Mouse (Mus musculus) embryonic facial prominence, embryonic 15.5 days (tissue): ENCODE data around the gene Tm4sf19. TPM values are rescaled to one million over a fixed set of nuclear protein-coding genes. Genes with fewer than 3 reads are reported as not detected.

Source experiments
- ATAC-seq: fragments of 200-750 bp; cut with Nextera tagmentation; 2 replicates; pipeline ENCODE4 v1.8.0; 2017; ENCODE audit warnings: low read depth, moderate TSS enrichment; ENCODE audit not compliant: insufficient number of reproducible peaks, low FRiP score, low TSS enrichment
- H3K27ac ChIP-seq: fragments of 300-500 bp; sonication (generic); replicated peaks from 2 replicates; pipeline ENCODE4 v1.5.1; 2015; ENCODE audit warnings: mild to moderate bottlenecking, inconsistent platforms
- H3K27me3 ChIP-seq: fragments of 300-500 bp; sonication (generic); 2 replicates; pipeline ENCODE4 v1.6.1; 2015; ENCODE audit warnings: inconsistent platforms
- H3K36me3 ChIP-seq: fragments of 300-500 bp; sonication (generic); 2 replicates; pipeline ENCODE4 v1.6.1; 2015; ENCODE audit warnings: mild to moderate bottlenecking, inconsistent platforms
- H3K4me1 ChIP-seq: fragments of 300-500 bp; sonication (generic); 2 replicates; pipeline ENCODE4 v1.6.1; 2015; ENCODE audit warnings: inconsistent platforms
- H3K4me2 ChIP-seq: fragments of 300-500 bp; sonication (generic); replicated peaks from 2 replicates; pipeline ENCODE4 v1.6.1; 2015; ENCODE audit warnings: mild to moderate bottlenecking, inconsistent platforms
- H3K4me3 ChIP-seq: fragments of 300-500 bp; sonication (generic); replicated peaks from 2 replicates; pipeline ENCODE4 v1.5.1; 2015; ENCODE audit warnings: mild to moderate bottlenecking, inconsistent platforms
- H3K9ac ChIP-seq: fragments of 300-500 bp; sonication (generic); 2 replicates; pipeline ENCODE4 v1.6.1; 2015; ENCODE audit warnings: inconsistent platforms
- H3K9me3 ChIP-seq: fragments of 300-500 bp; sonication (generic); replicated peaks from 2 replicates; pipeline ENCODE4 v1.6.1; 2016; ENCODE audit warnings: inconsistent platforms
- WGBS: fragments of 180-500 bp; shearing (Covaris S2); methylation state at CpG from one replicate; pipeline ENCODE4 v1.1.7; 2015; 5-methylcytosine and 5-hydroxymethylcytosine counted together
- polyA plus RNA-seq: library from polyadenylated mRNA; unstranded; fragments of >200 nt; fragmentation: Nextera tagmentation; extraction: Ambion mirVana; gene quantifications from 2 replicates; pipeline ENCODE4 v1.2.1, GENCODE M21; 2015

Tm4sf19 gene
- 0.30 and 0.35 TPM in 2 replicates for polyA plus RNA-seq

GRCm38 (mm10) chr16:32400267-32400666 is at the start of gene Tm4sf19:
Gene Tm4sf19 (plus strand): TSS chr16:32400506.
- Histone ChIP-seq H3K27me3 (no peaks in the 10 kb centered on the region), H3K9ac (no peak within 1 kb of the TSS), H3K9me3 (no peaks in the 10 kb centered on the region), H3K27ac (no peak within 1 kb of the TSS), H3K36me3 (no peaks in the 10 kb centered on the region), H3K4me2 (no peak within 1 kb of the TSS), H3K4me1 (peaks cover 8% of the 10 kb centered on the region; the same call in 1 of the 2 replicates), H3K4me3 (no peak within 1 kb of the TSS)
- 84% methylated on average over 7 of the region's 7 CpGs for WGBS
- ATAC-seq: no peak

DNA sequence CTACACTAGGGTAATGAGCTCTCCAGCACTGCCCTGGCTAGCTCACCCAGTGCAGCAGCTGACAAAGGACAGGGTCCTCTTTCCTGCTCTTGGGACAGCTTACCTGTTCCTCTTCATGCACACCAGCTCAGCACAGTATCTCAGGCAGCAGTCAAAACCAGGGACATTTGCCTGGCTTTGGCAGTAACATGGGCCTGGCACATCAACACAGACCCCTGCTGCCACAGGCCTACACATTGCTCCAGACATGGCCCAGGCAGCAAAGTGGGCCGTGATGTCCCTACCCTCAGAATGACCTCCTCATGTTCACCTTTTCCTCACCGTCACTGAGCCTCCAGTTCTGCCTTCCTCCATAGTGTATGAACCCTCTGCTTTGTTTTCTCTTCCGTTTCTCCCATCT is 49.5 kb upstream of the Tm4sf19 start:
- WGBS: 83% methylated on average over 3 of the region's 3 CpGs
- H3K27me3 ChIP-seq: no peaks in the 10 kb centered on the region
- ATAC-seq: no peak

DNA sequence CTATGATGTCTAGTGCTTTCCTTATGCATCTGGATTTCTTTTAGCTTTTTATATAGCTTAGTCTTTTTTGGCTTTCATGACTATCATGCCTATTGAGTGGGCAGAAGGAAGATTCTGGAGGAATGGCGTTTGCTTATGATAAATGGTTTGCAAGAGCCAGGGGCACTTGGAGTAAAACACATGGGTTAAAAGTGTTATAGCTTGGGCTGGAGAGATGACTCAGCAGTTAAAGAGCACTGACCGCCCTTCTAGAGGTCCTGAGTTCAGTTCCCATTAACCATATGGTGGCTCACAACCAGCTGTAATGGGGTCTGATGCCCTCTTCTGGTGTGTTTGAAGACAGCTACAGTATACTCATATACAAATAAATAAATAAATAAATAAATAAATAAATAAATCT is 36.8 kb upstream of the Tm4sf19 start:
- ATAC-seq: no peak
- Histone ChIP-seq H3K36me3 (peaks cover 33% of the 10 kb centered on the region), H3K9me3 (no peaks in the 10 kb centered on the region), H3K27me3 (no peaks in the 10 kb centered on the region), H3K4me1 (no peaks in the 10 kb centered on the region), H3K27ac (no peak overlapping the region), H3K4me3 (no peak overlapping the region), H3K4me2 (no peak overlapping the region), H3K9ac (no peak overlapping the region)
- 95% methylated on average over 2 of the region's 2 CpGs for WGBS

More for the DNA sequence above, 49.5 kb upstream of the Tm4sf19 start:
- Histone ChIP-seq H3K27ac (no peak overlapping the region), H3K4me3 (no peak overlapping the region), H3K9me3 (no peaks in the 10 kb centered on the region), H3K36me3 (peaks cover 21% of the 10 kb centered on the region), H3K4me2 (no peak overlapping the region), H3K9ac (no peak overlapping the region), H3K4me1 (no peaks in the 10 kb centered on the region)

GRCm38 (mm10) chr16:32371351-32371750 is 29.0 kb upstream of the Tm4sf19 start:
- H3K27ac ChIP-seq: no peak overlapping the region
- no peak overlapping the region for H3K4me3 ChIP-seq
- no peak overlapping the region for H3K4me2 ChIP-seq
- no peaks in the 10 kb centered on the region for H3K27me3 ChIP-seq
- H3K9me3 ChIP-seq: no peaks in the 10 kb centered on the region
- peaks cover 57% of the 10 kb centered on the region for H3K36me3 ChIP-seq
- no peak for ATAC-seq
- H3K9ac ChIP-seq: no peak overlapping the region
- 85% methylated on average over 4 of the region's 4 CpGs for WGBS
- no peaks in the 10 kb centered on the region for H3K4me1 ChIP-seq

DNA sequence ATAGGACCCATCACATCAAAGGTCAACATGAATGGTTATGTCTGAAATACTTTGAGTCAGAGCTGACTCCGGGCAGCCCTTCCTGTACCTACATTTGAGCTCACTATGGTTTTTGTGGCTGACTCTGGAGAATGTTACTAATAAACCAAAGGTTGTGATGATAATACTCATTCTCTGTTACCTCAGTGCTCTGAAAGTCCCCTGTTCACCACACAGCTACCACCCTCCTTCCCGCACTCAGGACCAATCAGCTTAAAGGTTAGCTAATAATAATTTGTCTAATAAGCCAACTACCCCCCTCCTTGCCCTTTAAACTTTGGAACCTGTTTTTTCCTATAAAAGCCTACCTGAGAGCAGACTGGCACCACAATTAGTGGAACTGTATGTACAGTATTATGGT is 20.7 kb upstream of the Tm4sf19 start:
- no peak overlapping the region for H3K9ac ChIP-seq
- ATAC-seq: no peak
- H3K4me3 ChIP-seq: no peak overlapping the region
- no peak overlapping the region for H3K27ac ChIP-seq
- no peaks in the 10 kb centered on the region for H3K27me3 ChIP-seq
- no peak overlapping the region for H3K4me2 ChIP-seq
- no peaks in the 10 kb centered on the region for H3K9me3 ChIP-seq
- 92% methylated on average over 2 of the region's 2 CpGs for WGBS
- peaks cover 75% of the 10 kb centered on the region for H3K36me3 ChIP-seq
- H3K4me1 ChIP-seq: no peaks in the 10 kb centered on the region

DNA sequence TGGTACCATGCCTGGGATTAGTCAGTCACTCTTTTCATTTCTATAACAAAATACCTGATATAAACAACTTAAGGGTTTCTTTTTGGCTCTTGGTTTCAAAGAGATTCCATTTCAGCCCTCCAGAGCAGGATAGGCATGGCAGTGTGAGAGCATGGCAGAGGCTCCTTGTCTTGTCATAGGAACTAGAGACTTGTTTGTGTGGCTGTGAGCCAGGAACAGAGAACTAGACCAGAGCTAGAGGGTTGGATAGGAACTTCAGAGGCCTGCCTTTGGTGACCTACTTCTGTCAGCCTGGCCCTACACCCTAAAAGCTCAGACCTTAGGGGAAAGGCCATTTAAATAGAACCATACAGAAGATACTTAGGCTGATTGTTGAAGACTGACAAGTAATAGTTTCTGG is 17.4 kb upstream of the Tm4sf19 start:
- no peaks in the 10 kb centered on the region for H3K9me3 ChIP-seq
- H3K4me3 ChIP-seq: no peak overlapping the region
- peaks cover 65% of the 10 kb centered on the region for H3K36me3 ChIP-seq
- no peaks in the 10 kb centered on the region for H3K27me3 ChIP-seq
- no peak overlapping the region for H3K9ac ChIP-seq
- no peaks in the 10 kb centered on the region for H3K4me1 ChIP-seq
- no peak for ATAC-seq
- no peak overlapping the region for H3K4me2 ChIP-seq
- H3K27ac ChIP-seq: no peak overlapping the region

- no peak overlapping the region for H3K9ac ChIP-seq
- H3K4me1 ChIP-seq: no peaks in the 10 kb centered on the region
- H3K27ac ChIP-seq: no peak overlapping the region
- WGBS: 90% methylated on average over 2 of the region's 2 CpGs
- no peaks in the 10 kb centered on the region for H3K27me3 ChIP-seq
- no peaks in the 10 kb centered on the region for H3K9me3 ChIP-seq
- H3K36me3 ChIP-seq: peaks cover 54% of the 10 kb centered on the region
- ATAC-seq: no peak
- H3K4me2 ChIP-seq: no peak overlapping the region
- H3K4me3 ChIP-seq: no peak overlapping the region
Observed at GRCm38 (mm10) chr16:32384885-32385284, 15.4 kb upstream of the Tm4sf19 start.

GRCm38 (mm10) chr16:32386826-32387225 is 13.5 kb upstream of the Tm4sf19 start:
- no peak overlapping the region for H3K4me2 ChIP-seq
- no peaks in the 10 kb centered on the region for H3K9me3 ChIP-seq
- H3K27ac ChIP-seq: no peak overlapping the region
- no peaks in the 10 kb centered on the region for H3K27me3 ChIP-seq
- WGBS: 80% methylated on average over 3 of the region's 3 CpGs
- no peak overlapping the region for H3K9ac ChIP-seq
- H3K36me3 ChIP-seq: peaks cover 46% of the 10 kb centered on the region
- H3K4me1 ChIP-seq: no peaks in the 10 kb centered on the region
- no peak overlapping the region for H3K4me3 ChIP-seq
- no peak for ATAC-seq

- Histone ChIP-seq H3K4me2 (no peak overlapping the region), H3K27me3 (no peaks in the 10 kb centered on the region), H3K4me3 (no peak overlapping the region), H3K36me3 (peaks cover 36% of the 10 kb centered on the region), H3K4me1 (no peaks in the 10 kb centered on the region), H3K9ac (no peak overlapping the region), H3K27ac (no peak overlapping the region), H3K9me3 (no peaks in the 10 kb centered on the region)
- no peak for ATAC-seq
Observed at GRCm38 (mm10) chr16:32389049-32389448, 11.3 kb upstream of the Tm4sf19 start.

DNA sequence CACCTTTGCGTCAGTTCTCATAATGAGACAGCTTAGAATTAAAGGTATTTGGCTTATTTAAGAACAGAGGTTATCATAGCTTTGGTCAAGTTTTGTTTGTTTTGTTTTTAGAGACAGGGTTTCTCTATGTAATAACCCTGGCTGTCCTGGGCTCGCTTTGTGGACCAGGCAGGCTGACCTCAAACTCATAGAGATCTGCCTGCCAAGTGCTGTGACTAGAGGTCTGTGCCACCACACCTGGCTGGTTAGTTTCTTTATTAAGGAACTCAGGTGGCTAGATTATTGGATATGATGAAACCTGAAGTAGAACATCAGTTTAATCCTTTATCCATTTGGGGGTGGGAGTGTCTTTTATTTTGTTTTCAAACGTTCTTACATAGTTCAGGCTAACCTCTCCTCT is 10.5 kb upstream of the Tm4sf19 start:
- H3K4me3 ChIP-seq: no peak overlapping the region
- H3K9me3 ChIP-seq: no peaks in the 10 kb centered on the region
- no peak overlapping the region for H3K4me2 ChIP-seq
- WGBS: 84% methylated on average over 3 of the region's 3 CpGs
- no peaks in the 10 kb centered on the region for H3K27me3 ChIP-seq
- H3K27ac ChIP-seq: no peak overlapping the region
- H3K9ac ChIP-seq: no peak overlapping the region
- no peak for ATAC-seq
- H3K4me1 ChIP-seq: no peaks in the 10 kb centered on the region
- H3K36me3 ChIP-seq: peaks cover 32% of the 10 kb centered on the region

DNA sequence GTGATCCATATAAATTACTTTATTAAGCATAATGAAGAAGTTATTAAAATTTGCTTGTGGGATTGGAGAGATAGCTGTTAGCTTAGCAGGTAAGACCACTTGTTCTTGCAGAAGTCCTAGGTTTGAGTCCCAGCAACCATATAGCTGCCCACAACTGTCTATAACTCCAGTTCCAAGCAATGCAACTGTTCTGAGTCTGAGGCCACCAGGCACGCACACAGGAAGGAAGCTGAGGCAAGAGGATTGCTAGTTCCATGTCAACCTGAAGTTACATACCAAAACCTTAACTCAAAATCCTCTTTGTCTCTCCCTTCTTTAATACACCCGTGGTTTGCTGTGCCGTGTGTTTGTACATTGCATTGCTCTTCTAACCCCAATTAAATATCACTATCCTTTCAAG is 9.4 kb upstream of the Tm4sf19 start:
- Histone ChIP-seq H3K36me3 (peaks cover 23% of the 10 kb centered on the region), H3K4me3 (no peak overlapping the region), H3K9ac (no peak overlapping the region), H3K4me2 (no peak overlapping the region), H3K4me1 (0 out of 2 replicates have a peak, but pooled peaks cover under 1% of the 10 kb centered on the region), H3K27me3 (no peaks in the 10 kb centered on the region), H3K27ac (no peak overlapping the region), H3K9me3 (no peaks in the 10 kb centered on the region)
- WGBS: 96% methylated on average over 3 of the region's 3 CpGs
- ATAC-seq: no peak

- ATAC-seq: no peak
- Histone ChIP-seq H3K27ac (peak overlapping the region; percentile 23; the same call in 1 of the 2 replicates), H3K9ac (no peak overlapping the region), H3K27me3 (no peaks in the 10 kb centered on the region), H3K4me2 (no peak overlapping the region), H3K9me3 (no peaks in the 10 kb centered on the region), H3K36me3 (peaks cover 11% of the 10 kb centered on the region), H3K4me3 (no peak overlapping the region), H3K4me1 (peaks cover 8% of the 10 kb centered on the region; the same call in 1 of the 2 replicates)
- 57% methylated on average over 6 of the region's 6 CpGs for WGBS
Observed at GRCm38 (mm10) chr16:32395679-32396540, 4.4 kb upstream of the Tm4sf19 start.
